23 mouse cellular contexts compared by ENCODE assay signal in the genomic region with DNA sequence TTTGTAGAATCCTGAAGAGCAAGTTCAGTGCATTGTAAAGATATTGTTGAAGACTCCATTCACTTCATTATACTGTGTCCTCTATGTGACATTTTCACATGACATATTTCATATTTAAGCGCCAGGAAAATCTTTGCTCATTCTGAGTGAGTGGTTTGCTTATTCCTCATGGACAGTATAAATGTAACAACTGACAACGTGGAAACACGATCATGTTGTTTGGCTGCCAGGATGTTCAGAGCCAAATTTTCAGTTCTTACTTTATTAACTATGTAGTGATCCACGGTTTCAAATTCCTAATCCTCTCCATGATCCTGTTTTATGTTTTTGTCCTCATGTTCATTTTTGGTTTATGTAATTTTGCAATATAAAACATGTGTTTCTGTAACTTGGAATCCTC.
DNase-seq lines count a peak whose midpoint lies in the region; ATAC-seq lines count a peak whose summit lies in the region.
"Had no signal": no experiment of that assay in that cellular context is flagged by ENCODE, and none has a peak within 500 bp of the region (broad histone marks: within the 10 kb centered on the region; RNA-seq: fewer than 3 reads in every experiment).

No protein-coding gene starts in this region.

- peak; percentile 3 to 8 for DNase-seq in heart, postnatal 10 days
- DNase-seq in heart, embryonic 10.5 days (ENCODE audit: low spot score): no peak
- DNase-seq in lung, adult 18-20 months: no peak
- peak; percentile 3 for DNase-seq in urinary bladder, postnatal 14 days (ENCODE audit: low spot score)
- DNase-seq in urinary bladder, postnatal 36 days (ENCODE audit: low spot score in 2 of 2): no peak
- DNase-seq: adrenal gland, adult 2 months; adrenal gland, postnatal 14 days; cerebellum, adult 11 months; cerebellum, adult 2 months; cerebellum, adult 9-11 months; cerebellum, postnatal 25 days; gastrocnemius, adult 2 months; gastrocnemius, postnatal 14 days; heart, adult 18-20 months had no signal

- no peaks in the 10 kb centered on the region for H3K36me3 ChIP-seq in heart, embryonic 10.5 days
- H3K36me3 ChIP-seq in lung, embryonic 16.5 days (ENCODE audit: control insufficient read depth, insufficient read depth, low read length): no peaks in the 10 kb centered on the region
- H3K36me3 ChIP-seq: embryonic facial prominence, embryonic 13.5 days; forebrain, embryonic 10.5 days; heart, embryonic 13.5 days; hindbrain, embryonic 12.5 days; hindbrain, embryonic 15.5 days had no signal

- ATAC-seq in lung, embryonic 16.5 days (ENCODE audit: low read depth): peak; percentile 19; the same call in 1 of the 2 replicates
- ATAC-seq: CD4-positive, CD25-positive, alpha-beta regulatory T cell, adult 4 months; forebrain, embryonic 13.5 days; forebrain, embryonic 16.5 days had no signal

- H3K4me1 ChIP-seq in heart, embryonic 10.5 days: no peaks in the 10 kb centered on the region
- no peaks in the 10 kb centered on the region for H3K4me1 ChIP-seq in lung, embryonic 16.5 days (replicated peaks; ENCODE audit: control insufficient read depth, insufficient read depth, low read length)
- H3K4me1 ChIP-seq: embryonic facial prominence, embryonic 13.5 days; forebrain, embryonic 10.5 days; forebrain, embryonic 13.5 days; hindbrain, embryonic 12.5 days; hindbrain, embryonic 15.5 days had no signal

- 83% methylated on average over 4 of the region's 4 CpGs for WGBS in heart, embryonic 10.5 days
- WGBS in lung, embryonic 16.5 days: 51% methylated on average over 4 of the region's 4 CpGs

- H3K27ac ChIP-seq in heart, embryonic 10.5 days: no peak overlapping the region
- no peak overlapping the region for H3K27ac ChIP-seq in lung, embryonic 16.5 days (ENCODE audit: low read length)
- H3K27ac ChIP-seq: embryonic facial prominence, embryonic 13.5 days; forebrain, embryonic 10.5 days; forebrain, embryonic 13.5 days; gastrocnemius, adult 2 months; heart, embryonic 13.5 days; hindbrain, embryonic 12.5 days; hindbrain, embryonic 15.5 days had no signal

- intact Hi-C loops in heart, postnatal 10 days (cut with DNase I): no loop called here

- no peak overlapping the region for H3K4me2 ChIP-seq in lung, embryonic 16.5 days (ENCODE audit: low read depth, low read length)
- H3K4me2 ChIP-seq: embryonic facial prominence, embryonic 13.5 days; forebrain, embryonic 13.5 days; heart, embryonic 13.5 days; hindbrain, embryonic 12.5 days; hindbrain, embryonic 15.5 days had no signal

- no peaks in the 10 kb centered on the region for H3K9me3 ChIP-seq in heart, embryonic 10.5 days
- no peaks in the 10 kb centered on the region for H3K9me3 ChIP-seq in lung, embryonic 16.5 days (ENCODE audit: control insufficient read depth, low read length)
- H3K9me3 ChIP-seq: embryonic facial prominence, embryonic 13.5 days; forebrain, embryonic 10.5 days; forebrain, embryonic 13.5 days; heart, embryonic 13.5 days; hindbrain, embryonic 12.5 days; hindbrain, embryonic 15.5 days had no signal

- H3K27me3 ChIP-seq in heart, embryonic 10.5 days (ENCODE audit: insufficient read depth, poor library complexity, severe bottlenecking): no peaks in the 10 kb centered on the region
- H3K27me3 ChIP-seq in lung, embryonic 16.5 days (ENCODE audit: control insufficient read depth, insufficient read depth, low read depth, low read length): no peaks in the 10 kb centered on the region
- H3K27me3 ChIP-seq: embryonic facial prominence, embryonic 13.5 days; forebrain, embryonic 13.5 days; heart, embryonic 13.5 days; hindbrain, embryonic 12.5 days; hindbrain, embryonic 15.5 days had no signal

- no peak overlapping the region for H3K4me3 ChIP-seq in heart, embryonic 10.5 days
- H3K4me3 ChIP-seq in lung, embryonic 16.5 days (ENCODE audit: low read length): no peak overlapping the region
- H3K4me3 ChIP-seq: embryonic facial prominence, embryonic 13.5 days; forebrain, embryonic 10.5 days; forebrain, embryonic 13.5 days; gastrocnemius, adult 2 months; heart, embryonic 13.5 days; hindbrain, embryonic 12.5 days; hindbrain, embryonic 15.5 days had no signal

- no peak overlapping the region for H3K9ac ChIP-seq in lung, embryonic 16.5 days (ENCODE audit: low read length)
- H3K9ac ChIP-seq: embryonic facial prominence, embryonic 13.5 days; forebrain, embryonic 13.5 days; heart, embryonic 13.5 days; hindbrain, embryonic 12.5 days; hindbrain, embryonic 15.5 days had no signal

Comparison
In these comparisons a context has a peak if more than half of its experiments do, and no peak if none do; other contexts are left out.
1. DNase-seq: peak in heart, postnatal 10 days (2 of 2) and urinary bladder, postnatal 14 days (single experiment); none in heart, embryonic 10.5 days (single experiment), lung, adult 18-20 months (0 of 2) and urinary bladder, postnatal 36 days (0 of 2).